Mouse (Mus musculus) thymus, postnatal 14 days (tissue): Measurements from ENCODE around the gene Col27a1.

Source experiments
- DNase-seq: peaks from one replicate; pipeline ENCODE4 v3.0.0; 2021

Col27a1 gene

GRCm38 (mm10) chr4:63382676-63383369 is 169.0 kb downstream of the Col27a1 start:
- no peak for DNase-seq

GRCm38 (mm10) chr4:63383474-63383873 is 169.7 kb downstream of the Col27a1 start:
- no peak for DNase-seq

DNA sequence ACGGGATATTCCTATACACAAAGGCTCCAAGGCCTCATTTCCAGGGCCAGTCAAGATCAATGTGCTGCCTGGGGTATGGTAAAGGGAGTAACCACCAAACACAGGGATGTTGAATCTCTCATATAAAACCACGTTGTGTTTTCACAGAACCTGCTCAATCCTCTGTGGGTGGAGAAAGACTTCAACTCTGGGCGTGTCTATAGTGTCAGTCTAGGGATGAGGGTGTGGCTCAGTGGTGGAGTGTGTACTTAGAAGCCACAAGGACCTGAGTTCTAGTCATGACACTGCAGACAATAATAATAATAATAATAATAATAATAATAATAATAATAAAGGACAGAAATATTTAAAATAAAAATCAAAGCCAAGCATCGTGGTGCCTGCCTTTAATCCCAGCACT is 170.5 kb downstream of the Col27a1 start:
- no peak for DNase-seq
